Mouse (Mus musculus) hindbrain, postnatal 0 days (tissue): ENCODE results near the gene Hsp90ab1. TPM values are rescaled to one million over a fixed set of nuclear protein-coding genes. Genes with fewer than 3 reads are reported as not detected.

Experiments
- ATAC-seq: fragments of 200-750 bp; cut with Nextera tagmentation; 2 replicates; pipeline ENCODE4 v1.8.0; 2017; ENCODE audit warnings: mild to moderate bottlenecking, moderate TSS enrichment, moderate library complexity
- DNase-seq: peaks from one replicate; pipeline ENCODE4 v3.0.0-alpha.2; 2015; ENCODE audit warnings: low spot score
- H3K27ac ChIP-seq: fragments of 300-500 bp; sonication (generic); 2 replicates; pipeline ENCODE4 v1.5.1; 2014; ENCODE audit warnings: mild to moderate bottlenecking
- H3K27me3 ChIP-seq: fragments of 300-500 bp; sonication (generic); 2 replicates; pipeline ENCODE4 v1.6.1; 2014; ENCODE audit warnings: low read length, mixed read lengths; ENCODE audit not compliant: insufficient read depth
- H3K36me3 ChIP-seq: fragments of 300-500 bp; sonication (generic); 2 replicates; pipeline ENCODE4 v1.6.1; 2014; ENCODE audit warnings: low read length, mixed read lengths; ENCODE audit not compliant: insufficient read depth
- H3K4me1 ChIP-seq: fragments of 300-500 bp; sonication (generic); 2 replicates; pipeline ENCODE4 v1.6.1; 2014; ENCODE audit warnings: antibody characterized with exemption, low read length, mixed read lengths; ENCODE audit not compliant: insufficient read depth
- H3K4me2 ChIP-seq: fragments of 300-500 bp; sonication (generic); 2 replicates; pipeline ENCODE4 v1.6.1; 2014; ENCODE audit warnings: low read depth, mild to moderate bottlenecking, low read length, moderate library complexity, mixed read lengths
- H3K4me3 ChIP-seq: fragments of 300-500 bp; sonication (generic); 2 replicates; pipeline ENCODE4 v1.5.1; 2014; ENCODE audit warnings: low read length
- H3K9ac ChIP-seq: fragments of 300-500 bp; sonication (generic); replicated peaks from 2 replicates; pipeline ENCODE4 v1.6.1; 2014; ENCODE audit warnings: mild to moderate bottlenecking, low read length, moderate library complexity, mixed read lengths
- H3K9me3 ChIP-seq: fragments of 300-500 bp; sonication (generic); 2 replicates; pipeline ENCODE4 v1.6.1; 2016; ENCODE audit warnings: low read length, mixed read lengths
- CTCF ChIP-seq: IDR thresholded peaks from 2 replicates; pipeline ENCODE4 v1.5.1; 2016; ENCODE audit warnings: antibody characterized with exemption, control low read depth, low read depth
- WGBS: fragments of 180-500 bp; shearing (Covaris S2); extraction: QIAGEN DNeasy Blood & Tissue Kit; methylation state at CpG from one replicate; pipeline ENCODE4 v1.1.7; 2014; 5-methylcytosine and 5-hydroxymethylcytosine counted together
- polyA plus RNA-seq: library from polyadenylated mRNA; unstranded; fragments of >200 nt; fragmentation: Nextera tagmentation; extraction: Ambion mirVana; gene quantifications from 2 replicates; pipeline ENCODE4 v1.2.1, GENCODE M21; 2015
- total RNA-seq: library from RNA; depleted of rRNA; stranded (reverse); fragments of >200 nt; gene quantifications from 2 replicates; pipeline ENCODE4 v1.2.3, GENCODE M21; 2014

Hsp90ab1 gene
- total and polyA plus RNA-seq, 2 experiments from 2014 or later = 982 to 1,504 TPM

DNA sequence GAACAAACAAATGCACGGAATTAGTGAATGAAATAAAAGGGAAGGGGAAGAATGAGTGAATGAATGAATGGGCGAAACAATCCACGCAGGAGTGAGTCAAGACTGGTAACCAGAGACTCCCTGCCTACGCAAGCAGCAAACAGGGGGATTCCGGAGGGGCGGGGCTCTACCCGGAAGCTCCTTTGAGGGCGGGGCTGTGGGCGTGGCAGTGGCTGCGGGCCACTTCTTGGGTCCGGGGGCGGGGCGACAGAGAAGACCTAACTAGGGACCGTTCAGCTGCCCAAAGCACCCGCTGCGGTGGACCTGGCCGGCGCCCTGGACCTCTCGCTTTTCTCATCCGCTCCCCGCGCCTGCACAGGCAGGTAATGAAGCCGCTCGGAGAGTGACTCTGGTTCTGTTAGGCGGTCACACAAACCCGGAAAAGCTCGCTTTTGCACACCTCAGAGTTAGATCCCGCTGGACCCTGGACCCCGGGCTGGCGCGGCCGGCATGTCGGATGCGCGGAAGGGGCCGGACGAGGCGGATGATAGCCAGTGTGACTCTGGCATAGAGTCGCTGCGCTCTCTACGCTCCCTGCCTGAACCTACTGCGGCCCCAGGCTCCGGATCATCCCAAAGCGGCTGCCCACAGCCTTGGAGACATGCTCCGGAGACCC, 17.5 kb downstream of the Hsp90ab1 start, which contains the start of gene Nfkbie:
Gene Nfkbie, plus strand, starts transcription at position 252 of the 655 bp plus-strand sequence.
- Histone ChIP-seq H3K36me3 (no peaks in the 10 kb centered on the region), H3K27ac (no peak within 1 kb of the TSS; the same call in 1 of the 2 replicates), H3K9ac (peak within 1 kb of the TSS; percentile 62), H3K27me3 (no peaks in the 10 kb centered on the region), H3K4me1 (0 out of 2 replicates have a peak, but pooled peaks cover 4% of the 10 kb centered on the region), H3K4me2 (peak within 1 kb of the TSS; percentile 98), H3K9me3 (no peaks in the 10 kb centered on the region), H3K4me3 (peak within 1 kb of the TSS; percentile 65)
- 1% methylated on average over 45 of the region's 45 CpGs for WGBS
- ATAC-seq (peak; percentile 76), DNase-seq (peak; percentile 93)
- no peak for TF ChIP-seq CTCF

DNA sequence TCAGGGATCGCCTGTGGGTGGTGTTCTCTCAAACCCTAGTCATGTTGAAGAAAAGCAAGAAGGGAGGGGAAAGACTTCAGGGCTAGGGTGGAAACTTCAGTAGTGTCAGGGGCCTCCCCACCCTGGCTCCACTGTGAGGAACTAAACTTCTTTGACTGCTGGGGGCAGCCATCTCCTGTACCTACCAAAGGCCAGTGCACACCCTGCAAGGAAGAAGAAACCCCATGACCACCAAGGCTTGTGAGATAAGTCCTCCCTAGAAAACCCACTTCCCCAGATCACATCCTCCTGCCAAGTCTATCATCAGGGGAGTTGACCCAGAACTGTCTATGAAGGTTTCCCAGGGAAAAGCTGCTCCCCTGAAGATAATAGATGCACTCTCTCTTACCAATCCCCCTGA, 18.7 kb downstream of the Hsp90ab1 start:
- 46% methylated on average over 1 of the region's 1 CpGs for WGBS
- Histone ChIP-seq H3K9ac (no peak overlapping the region), H3K9me3 (no peaks in the 10 kb centered on the region), H3K27me3 (no peaks in the 10 kb centered on the region), H3K4me1 (0 out of 2 replicates have a peak, but pooled peaks cover 4% of the 10 kb centered on the region), H3K27ac (no peak overlapping the region), H3K4me3 (no peak overlapping the region), H3K36me3 (no peaks in the 10 kb centered on the region), H3K4me2 (no peak overlapping the region)
- no peak for ATAC-seq
- no peak for DNase-seq
- no peak for TF ChIP-seq CTCF

DNA sequence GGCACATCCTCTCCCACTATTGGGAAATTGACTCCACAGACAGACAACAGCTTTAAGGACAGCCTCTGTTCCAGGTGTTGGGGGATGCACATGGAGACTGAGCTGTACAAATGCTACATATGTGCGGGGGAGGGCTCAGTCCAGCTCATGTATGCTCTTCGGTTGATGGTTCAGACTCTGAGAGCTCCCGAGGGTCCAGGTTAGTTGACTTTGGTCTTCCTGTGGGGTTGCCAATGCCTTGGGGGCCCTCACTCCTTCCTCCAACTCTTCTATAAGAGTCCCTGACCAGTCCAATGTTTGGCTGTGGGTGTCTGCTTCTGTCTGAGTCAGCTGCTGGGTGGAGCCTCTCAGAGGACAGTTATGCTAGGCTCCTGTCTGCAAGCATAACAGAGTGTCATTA, 20.0 kb downstream of the Hsp90ab1 start:
- WGBS = 80% methylated on average over 3 of the region's 3 CpGs
- Histone ChIP-seq H3K36me3 (no peaks in the 10 kb centered on the region), H3K27me3 (no peaks in the 10 kb centered on the region), H3K9ac (no peak overlapping the region), H3K9me3 (no peaks in the 10 kb centered on the region), H3K4me3 (no peak overlapping the region), H3K27ac (no peak overlapping the region), H3K4me2 (no peak overlapping the region), H3K4me1 (0 out of 2 replicates have a peak, but pooled peaks cover 4% of the 10 kb centered on the region)
- ATAC-seq = no peak
- no peak for DNase-seq
- TF ChIP-seq CTCF = no peak

DNA sequence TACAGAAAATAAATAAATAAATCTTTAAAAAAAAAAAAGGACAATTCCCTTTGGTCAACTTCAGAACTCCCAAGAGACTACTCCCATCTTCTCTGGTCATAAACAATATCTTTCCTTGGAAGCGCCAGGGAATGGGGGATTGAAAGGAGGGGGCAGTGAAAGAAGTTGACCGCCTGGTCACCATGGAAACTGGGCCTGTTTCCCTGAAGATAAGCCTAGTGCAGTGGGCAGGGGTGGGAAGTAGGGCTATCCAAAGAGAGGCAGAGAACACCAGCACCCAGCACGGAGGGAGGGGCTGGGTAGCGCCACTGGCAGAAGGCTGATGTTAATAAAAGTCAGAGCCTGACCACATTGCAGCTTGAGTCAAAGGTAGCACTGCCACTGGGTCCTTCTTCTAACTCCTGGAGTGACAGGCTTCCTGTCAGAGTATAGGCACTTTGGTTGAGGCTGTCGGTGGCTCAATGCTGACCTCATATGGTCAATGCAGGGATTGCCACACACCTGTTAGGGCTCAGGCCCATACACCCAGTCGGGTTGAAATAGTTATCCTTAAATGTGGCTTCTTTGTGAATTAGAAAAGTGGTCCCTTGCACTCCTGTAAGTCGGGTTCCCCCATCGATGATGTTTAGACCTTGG, 21.1 kb downstream of the Hsp90ab1 start:
- DNase-seq (peak; percentile 83), ATAC-seq (peak; percentile 44)
- TF ChIP-seq CTCF = peak; percentile 95
- H3K4me2 ChIP-seq = no peak overlapping the region
- H3K9me3 ChIP-seq = no peaks in the 10 kb centered on the region
- H3K4me1 ChIP-seq = 0 out of 2 replicates have a peak, but pooled peaks cover 4% of the 10 kb centered on the region
- 4% methylated on average over 8 of the region's 8 CpGs for WGBS
- H3K36me3 ChIP-seq = no peaks in the 10 kb centered on the region
- H3K4me3 ChIP-seq = no peak overlapping the region
- H3K9ac ChIP-seq = no peak overlapping the region
- H3K27ac ChIP-seq = no peak overlapping the region
- 0 out of 2 replicates have a peak, but pooled peaks cover 2% of the 10 kb centered on the region for H3K27me3 ChIP-seq

DNA sequence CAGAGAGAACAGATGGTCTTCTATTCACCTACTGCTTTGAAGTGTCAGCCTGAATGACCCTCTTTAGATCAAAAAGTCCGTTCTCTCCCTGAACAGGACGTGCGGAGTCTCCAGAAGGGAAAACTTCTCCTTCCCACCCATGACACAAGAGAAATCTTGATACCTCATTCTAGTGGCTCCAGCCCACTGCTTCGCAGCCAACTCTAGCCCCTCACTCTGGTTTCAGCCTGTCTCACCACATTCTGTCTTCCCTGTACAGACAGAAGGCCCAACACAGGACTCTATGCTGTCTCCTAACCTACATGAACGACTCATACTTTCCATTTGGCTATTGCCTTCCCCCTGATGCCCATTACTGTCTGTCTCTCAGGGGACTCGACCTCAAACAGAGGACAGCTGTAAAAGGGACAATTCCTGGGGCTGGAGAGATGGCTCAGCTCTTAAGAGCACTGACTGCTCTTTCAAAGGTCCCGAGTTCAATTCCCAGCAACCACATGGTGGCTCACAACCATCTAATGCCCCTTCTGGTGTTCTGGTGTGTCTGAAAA, 21.7 kb downstream of the Hsp90ab1 start:
- no peak for TF ChIP-seq CTCF
- 0 out of 2 replicates have a peak, but pooled peaks cover 2% of the 10 kb centered on the region for H3K36me3 ChIP-seq
- 0 out of 2 replicates have a peak, but pooled peaks cover 3% of the 10 kb centered on the region for H3K4me1 ChIP-seq
- H3K4me3 ChIP-seq = no peak overlapping the region
- peak overlapping the region; percentile 32; the same call in 1 of the 2 replicates for H3K27ac ChIP-seq
- H3K4me2 ChIP-seq = no peak overlapping the region
- DNase-seq = no peak
- peaks cover 7% of the 10 kb centered on the region; the same call in 1 of the 2 replicates for H3K27me3 ChIP-seq
- WGBS = 49% methylated on average over 7 of the region's 7 CpGs
- H3K9ac ChIP-seq = no peak overlapping the region
- no peak for ATAC-seq
- no peaks in the 10 kb centered on the region for H3K9me3 ChIP-seq

DNA sequence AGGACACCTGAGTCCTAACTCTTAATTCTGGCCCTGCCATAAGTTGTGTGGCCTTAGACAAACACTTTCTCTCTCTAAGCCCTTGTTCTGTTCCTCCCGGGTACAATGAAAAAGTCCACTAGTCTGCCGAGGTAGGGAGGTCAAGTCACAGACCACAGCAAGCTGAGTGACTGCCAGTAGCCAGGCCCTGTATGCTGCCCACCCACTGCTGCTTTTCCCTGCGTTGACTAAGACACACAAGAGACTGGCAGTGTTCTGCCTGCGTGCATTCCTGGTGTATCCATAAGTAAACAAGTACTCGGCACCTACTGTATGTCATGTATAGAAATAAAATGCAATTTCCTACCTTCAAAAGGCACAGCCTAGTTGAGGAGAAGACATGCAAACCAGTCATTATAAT, 22.8 kb downstream of the Hsp90ab1 start:
- Histone ChIP-seq H3K4me2 (peak overlapping the region; percentile 72), H3K27ac (peak overlapping the region; percentile 97), H3K36me3 (0 out of 2 replicates have a peak, but pooled peaks cover 2% of the 10 kb centered on the region), H3K9me3 (no peaks in the 10 kb centered on the region), H3K4me3 (peak overlapping the region; percentile 82), H3K27me3 (peaks cover 7% of the 10 kb centered on the region; the same call in 1 of the 2 replicates), H3K9ac (peak overlapping the region; percentile 99; the same call in 1 of the 2 replicates), H3K4me1 (no peaks in the 10 kb centered on the region; the same call in 1 of the 2 replicates)
- TF ChIP-seq CTCF = no peak
- 22% methylated on average over 5 of the region's 5 CpGs for WGBS
- ATAC-seq (no peak), DNase-seq (no peak)
